8 mouse cellular contexts compared by ENCODE assay signal in genomic region chr8:126884202-126884926, GRCm38 (mm10).
DNase-seq lines count a peak whose midpoint lies in the region; ATAC-seq lines count a peak whose summit lies in the region.

No protein-coding gene starts in this region.

- no peaks in the 10 kb centered on the region for H3K27me3 ChIP-seq in embryonic facial prominence, embryonic 14.5 days (replicated peaks; ENCODE audit: control insufficient read depth, insufficient read depth, low read length)
- H3K27me3 ChIP-seq in heart, embryonic 15.5 days = no peaks in the 10 kb centered on the region
- H3K27me3 ChIP-seq in stomach, embryonic 14.5 days (ENCODE audit: control insufficient read depth, insufficient read depth, low read length) = no peaks in the 10 kb centered on the region
- no peaks in the 10 kb centered on the region for H3K27me3 ChIP-seq in liver, embryonic 11.5 days (replicated peaks; ENCODE audit: control insufficient read depth, insufficient read depth, low read length)

- no peaks in the 10 kb centered on the region for H3K36me3 ChIP-seq in embryonic facial prominence, embryonic 14.5 days (ENCODE audit: control insufficient read depth, insufficient read depth, low read length)
- no peaks in the 10 kb centered on the region for H3K36me3 ChIP-seq in heart, embryonic 15.5 days
- no peaks in the 10 kb centered on the region for H3K36me3 ChIP-seq in stomach, embryonic 14.5 days (ENCODE audit: control insufficient read depth, insufficient read depth, low read length)
- H3K36me3 ChIP-seq in liver, embryonic 11.5 days (ENCODE audit: control insufficient read depth, insufficient read depth, low read length) = no peaks in the 10 kb centered on the region

- H3K9ac ChIP-seq in embryonic facial prominence, embryonic 14.5 days (ENCODE audit: low read depth, low read length) = no peak overlapping the region
- H3K9ac ChIP-seq in heart, embryonic 15.5 days = no peak overlapping the region; the same call in 1 of the 2 replicates
- H3K9ac ChIP-seq in stomach, embryonic 14.5 days (replicated peaks; ENCODE audit: low read depth, low read length) = no peak overlapping the region
- no peak overlapping the region for H3K9ac ChIP-seq in liver, embryonic 11.5 days (ENCODE audit: low read depth, low read length)

- H3K9me3 ChIP-seq in embryonic facial prominence, embryonic 14.5 days (ENCODE audit: control insufficient read depth, low read length) = no peaks in the 10 kb centered on the region
- no peaks in the 10 kb centered on the region for H3K9me3 ChIP-seq in heart, embryonic 15.5 days (replicated peaks)
- H3K9me3 ChIP-seq in stomach, embryonic 14.5 days (ENCODE audit: control insufficient read depth, low read depth, low read length) = no peaks in the 10 kb centered on the region
- H3K9me3 ChIP-seq in liver, embryonic 11.5 days (ENCODE audit: control insufficient read depth, low read length) = no peaks in the 10 kb centered on the region

- DNase-seq in thymus, postnatal 0 days (ENCODE audit: low spot score) = peak; percentile 35
- no peak for DNase-seq in thymus, postnatal 36 days
- DNase-seq in embryonic facial prominence, embryonic 14.5 days (ENCODE audit: low spot score) = peak; percentile 78
- peak; percentile 52 for DNase-seq in kidney, postnatal 10 days
- DNase-seq in lung, postnatal 14 days = peak; percentile 69
- no peak for DNase-seq in liver, embryonic 11.5 days (ENCODE audit: low spot score)

- peaks cover 34% of the 10 kb centered on the region for H3K4me1 ChIP-seq in embryonic facial prominence, embryonic 14.5 days (ENCODE audit: control insufficient read depth, insufficient read depth, low read length)
- H3K4me1 ChIP-seq in heart, embryonic 15.5 days (replicated peaks) = peaks cover 45% of the 10 kb centered on the region
- H3K4me1 ChIP-seq in stomach, embryonic 14.5 days (ENCODE audit: control insufficient read depth, insufficient read depth, low read length) = peaks cover 18% of the 10 kb centered on the region; the same call in 1 of the 2 replicates
- H3K4me1 ChIP-seq in liver, embryonic 11.5 days (replicated peaks; ENCODE audit: control insufficient read depth, insufficient read depth, low read length) = peaks cover 4% of the 10 kb centered on the region; the same call in 1 of the 2 replicates

- no peak overlapping the region for H3K4me3 ChIP-seq in embryonic facial prominence, embryonic 14.5 days (ENCODE audit: low read depth, low read length)
- H3K4me3 ChIP-seq in heart, embryonic 15.5 days = no peak overlapping the region
- no peak overlapping the region for H3K4me3 ChIP-seq in stomach, embryonic 14.5 days (ENCODE audit: low read depth, low read length)
- H3K4me3 ChIP-seq in liver, embryonic 11.5 days (ENCODE audit: low read depth, low read length) = no peak overlapping the region

- H3K4me2 ChIP-seq in embryonic facial prominence, embryonic 14.5 days (ENCODE audit: low read depth, low read length) = no peak overlapping the region
- H3K4me2 ChIP-seq in heart, embryonic 15.5 days = 0 out of 2 replicates have a peak overlapping the region, but pooled peaks have one; percentile 11
- no peak overlapping the region for H3K4me2 ChIP-seq in stomach, embryonic 14.5 days (replicated peaks; ENCODE audit: low read depth, low read length)
- no peak overlapping the region for H3K4me2 ChIP-seq in liver, embryonic 11.5 days

- 0 out of 2 replicates have a peak overlapping the region, but pooled peaks have one; percentile 17 for H3K27ac ChIP-seq in embryonic facial prominence, embryonic 14.5 days (replicated peaks; ENCODE audit: low read depth, low read length)
- peak overlapping the region; percentile 89 for H3K27ac ChIP-seq in heart, embryonic 15.5 days
- no peak overlapping the region for H3K27ac ChIP-seq in stomach, embryonic 14.5 days (ENCODE audit: low read length)
- H3K27ac ChIP-seq in liver, embryonic 11.5 days (ENCODE audit: low read depth, low read length) = no peak overlapping the region

- ATAC-seq in embryonic facial prominence, embryonic 14.5 days (ENCODE audit: low read depth) = peak; percentile 31; the same call in 1 of the 2 replicates
- peak; percentile 63; the same call in 1 of the 2 replicates for ATAC-seq in heart, embryonic 15.5 days (replicated peaks; ENCODE audit: insufficient number of reproducible peaks, insufficient read depth, low FRiP score, low read depth)
- peak; percentile 16; the same call in 1 of the 2 replicates for ATAC-seq in stomach, embryonic 14.5 days (ENCODE audit: insufficient number of reproducible peaks, insufficient read depth, low FRiP score, low read depth)
- no peak for ATAC-seq in liver, embryonic 11.5 days (replicated peaks; ENCODE audit: low FRiP score)

- WGBS in embryonic facial prominence, embryonic 14.5 days = 31% methylated on average over 6 of the region's 6 CpGs
- 21% methylated on average over 6 of the region's 6 CpGs for WGBS in heart, embryonic 15.5 days
- WGBS in stomach, embryonic 14.5 days = 45% methylated on average over 6 of the region's 6 CpGs
- WGBS in liver, embryonic 11.5 days = 61% methylated on average over 6 of the region's 6 CpGs

Comparison
In these comparisons a context has a peak if more than half of its experiments do, and no peak if none do; other contexts are left out.
1. DNase-seq: peak in thymus, postnatal 0 days (single experiment), embryonic facial prominence, embryonic 14.5 days (single experiment), kidney, postnatal 10 days (single experiment) and lung, postnatal 14 days (single experiment); none in thymus, postnatal 36 days (0 of 2) and liver, embryonic 11.5 days (single experiment).
2. H3K27ac ChIP-seq: peak in embryonic facial prominence, embryonic 14.5 days (single experiment) and heart, embryonic 15.5 days (single experiment); none in stomach, embryonic 14.5 days (single experiment) and liver, embryonic 11.5 days (single experiment).